Mouse (Mus musculus): Measurements from ENCODE around the gene Sh3bp5. TPM values are rescaled to one million over a fixed set of nuclear protein-coding genes. Genes with fewer than 3 reads are reported as not detected.

Gene Sh3bp5
- polyA plus RNA-seq, 1 experiment from 2014 or later: 26.7 TPM

- Histone ChIP-seq H3K27me3 (replicated peaks) (peaks cover 10% of the 10 kb centered on the region; the same call in 1 of the 2 replicates), H3K9me3 (no peaks in the 10 kb centered on the region), H3K27ac (replicated peaks) (peak overlapping the region; percentile 49; the same call in 1 of the 2 replicates), H3K4me1 (peaks cover 61% of the 10 kb centered on the region), H3K4me2 (peak overlapping the region; percentile 95), H3K4me3 (no peak overlapping the region; the same call in 1 of the 2 replicates), H3K36me3 (peaks cover 4% of the 10 kb centered on the region; the same call in 1 of the 2 replicates), H3K9ac (peak overlapping the region; percentile 41; the same call in 1 of the 2 replicates)
- ATAC-seq (ENCODE audit: extremely low read depth, insufficient number of reproducible peaks, low FRiP score, low TSS enrichment): no peak
- 49% methylated on average over 4 of the region's 4 CpGs for WGBS
Observed at GRCm38 (mm10) chr14:31432424-31432823, 3.5 kb downstream of the Sh3bp5 start.

DNA sequence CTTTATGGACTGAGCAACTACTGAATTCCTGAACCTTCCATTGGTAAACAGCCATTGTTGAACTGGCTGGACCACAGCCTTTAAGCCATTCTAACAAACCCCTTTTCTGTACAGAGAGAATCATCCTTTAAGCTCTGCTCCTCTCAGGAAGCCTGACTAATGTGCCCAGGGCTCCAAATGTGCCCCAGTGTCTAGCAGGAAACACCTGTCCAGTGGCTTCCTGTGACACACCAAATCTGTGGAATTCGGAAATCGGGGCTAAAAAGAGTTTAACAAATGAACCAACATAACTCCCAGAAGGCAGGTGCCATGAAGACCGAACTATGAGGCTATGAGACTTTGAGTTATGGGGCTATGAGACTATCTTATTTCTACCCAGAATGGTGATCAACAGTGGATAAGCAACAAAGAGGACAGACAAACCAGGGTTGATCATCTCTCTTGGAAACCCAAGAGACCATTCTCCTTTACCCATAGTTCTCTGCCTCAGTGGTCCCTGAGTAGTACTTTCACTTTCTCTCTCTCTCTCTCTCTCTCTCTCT lies 4.0 kb downstream of the Sh3bp5 start:
- Histone ChIP-seq H3K4me3 (no peak overlapping the region), H3K4me2 (peak overlapping the region; percentile 95), H3K27me3 (replicated peaks) (peaks cover 5% of the 10 kb centered on the region; the same call in 1 of the 2 replicates), H3K27ac (replicated peaks) (peak overlapping the region; percentile 53), H3K4me1 (peaks cover 60% of the 10 kb centered on the region), H3K9me3 (no peaks in the 10 kb centered on the region), H3K9ac (no peak overlapping the region), H3K36me3 (peaks cover 4% of the 10 kb centered on the region)
- ATAC-seq (ENCODE audit: extremely low read depth, insufficient number of reproducible peaks, low FRiP score, low TSS enrichment): no peak
- WGBS: 72% methylated on average over 3 of the region's 3 CpGs

DNA sequence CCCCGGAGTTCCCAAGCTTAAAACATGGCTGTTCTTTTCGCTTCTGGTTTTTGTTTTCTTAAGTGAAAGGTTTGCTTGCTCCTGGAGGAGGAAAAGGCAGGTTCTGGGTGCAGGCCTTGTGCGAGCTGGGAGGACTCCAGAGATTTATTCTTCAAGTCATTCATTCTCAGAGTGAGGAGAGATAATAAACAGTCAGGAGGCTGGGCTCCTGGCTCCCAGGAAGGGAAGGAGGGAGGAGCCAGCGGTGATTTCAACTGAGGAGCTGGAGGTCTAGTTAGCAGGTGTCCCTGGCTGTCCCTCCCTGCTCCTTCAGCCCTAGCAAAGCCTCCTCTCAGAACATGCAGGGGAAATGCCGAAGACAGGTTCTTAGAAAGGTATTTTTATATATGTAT lies 6.9 kb downstream of the Sh3bp5 start:
- Histone ChIP-seq H3K9ac (peak overlapping the region; percentile 13), H3K9me3 (peaks cover 4% of the 10 kb centered on the region; the same call in 1 of the 2 replicates), H3K27me3 (replicated peaks) (no peaks in the 10 kb centered on the region), H3K36me3 (peaks cover 19% of the 10 kb centered on the region), H3K27ac (replicated peaks) (peak overlapping the region; percentile 69), H3K4me1 (peaks cover 50% of the 10 kb centered on the region), H3K4me3 (peak overlapping the region; percentile 1; the same call in 1 of the 2 replicates), H3K4me2 (peak overlapping the region; percentile 49)
- ATAC-seq (ENCODE audit: extremely low read depth, insufficient number of reproducible peaks, low FRiP score, low TSS enrichment): no peak
- 26% methylated on average over 5 of the region's 5 CpGs for WGBS

DNA sequence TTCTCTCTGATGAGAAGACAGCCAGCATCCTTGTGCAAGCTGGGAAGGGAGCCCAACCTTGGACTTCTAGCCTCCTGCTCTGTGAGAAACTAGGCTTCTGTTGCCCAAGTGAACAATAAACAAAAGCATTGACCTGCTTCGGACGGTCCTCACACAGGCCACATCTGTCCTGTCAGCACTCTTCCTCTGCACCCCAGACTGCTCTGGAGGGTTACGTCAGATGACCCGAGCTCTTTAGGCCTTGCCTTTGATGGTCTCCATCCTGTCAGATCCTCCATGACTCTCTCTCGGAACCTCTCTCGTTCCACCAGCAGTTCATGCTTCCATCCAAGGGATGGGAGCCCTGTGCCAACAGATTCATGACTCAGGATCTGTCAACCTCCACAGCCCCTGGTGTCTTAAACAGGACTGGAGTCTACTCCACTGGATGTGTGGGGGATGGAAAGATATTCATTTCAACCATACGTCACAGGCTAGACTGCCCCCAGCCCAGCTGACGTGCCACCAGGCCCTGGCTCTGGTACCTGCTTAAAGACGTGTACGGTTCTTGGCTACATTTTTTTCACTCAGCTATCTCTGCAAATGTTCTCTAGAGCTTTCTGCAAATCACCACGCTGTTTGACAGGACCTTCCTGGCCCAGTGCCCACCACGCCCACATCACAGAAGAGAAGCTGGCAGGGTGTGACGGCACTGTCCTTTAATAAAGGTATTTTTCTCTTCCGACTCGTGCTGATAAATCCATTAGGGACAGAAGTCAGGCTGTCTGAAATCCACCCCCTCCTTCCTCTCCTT lies 7.5 kb downstream of the Sh3bp5 start:
- ATAC-seq (ENCODE audit: extremely low read depth, insufficient number of reproducible peaks, low FRiP score, low TSS enrichment): peak; percentile 24
- Histone ChIP-seq H3K27me3 (replicated peaks) (no peaks in the 10 kb centered on the region), H3K27ac (replicated peaks) (peak overlapping the region; percentile 69), H3K4me2 (peak overlapping the region; percentile 49), H3K4me3 (peak overlapping the region; percentile 1; the same call in 1 of the 2 replicates), H3K36me3 (peaks cover 19% of the 10 kb centered on the region), H3K9me3 (peaks cover 4% of the 10 kb centered on the region; the same call in 1 of the 2 replicates), H3K9ac (peak overlapping the region; percentile 13), H3K4me1 (peaks cover 50% of the 10 kb centered on the region)
- 17% methylated on average over 15 of the region's 15 CpGs for WGBS

GRCm38 (mm10) chr14:31422961-31423791 lies 12.7 kb downstream of the Sh3bp5 start:
- H3K27ac ChIP-seq (replicated peaks): peak overlapping the region; percentile 82
- peak overlapping the region; percentile 46 for H3K4me2 ChIP-seq

GRCm38 (mm10) chr14:31422395-31422794 lies 13.5 kb downstream of the Sh3bp5 start:
- peaks cover 66% of the 10 kb centered on the region for H3K4me1 ChIP-seq
- no peaks in the 10 kb centered on the region for H3K27me3 ChIP-seq (replicated peaks)

More at GRCm38 (mm10) chr14:31422961-31423791, 12.7 kb downstream of the Sh3bp5 start:
- 41% methylated on average over 11 of the region's 11 CpGs for WGBS
- Histone ChIP-seq H3K36me3 (peaks cover 19% of the 10 kb centered on the region), H3K4me3 (no peak overlapping the region), H3K27me3 (replicated peaks) (no peaks in the 10 kb centered on the region), H3K9me3 (peaks cover 4% of the 10 kb centered on the region; the same call in 1 of the 2 replicates), H3K9ac (peak overlapping the region; percentile 15; the same call in 1 of the 2 replicates), H3K4me1 (peaks cover 67% of the 10 kb centered on the region)
- ATAC-seq (ENCODE audit: extremely low read depth, insufficient number of reproducible peaks, low FRiP score, low TSS enrichment): peak; percentile 64

DNA sequence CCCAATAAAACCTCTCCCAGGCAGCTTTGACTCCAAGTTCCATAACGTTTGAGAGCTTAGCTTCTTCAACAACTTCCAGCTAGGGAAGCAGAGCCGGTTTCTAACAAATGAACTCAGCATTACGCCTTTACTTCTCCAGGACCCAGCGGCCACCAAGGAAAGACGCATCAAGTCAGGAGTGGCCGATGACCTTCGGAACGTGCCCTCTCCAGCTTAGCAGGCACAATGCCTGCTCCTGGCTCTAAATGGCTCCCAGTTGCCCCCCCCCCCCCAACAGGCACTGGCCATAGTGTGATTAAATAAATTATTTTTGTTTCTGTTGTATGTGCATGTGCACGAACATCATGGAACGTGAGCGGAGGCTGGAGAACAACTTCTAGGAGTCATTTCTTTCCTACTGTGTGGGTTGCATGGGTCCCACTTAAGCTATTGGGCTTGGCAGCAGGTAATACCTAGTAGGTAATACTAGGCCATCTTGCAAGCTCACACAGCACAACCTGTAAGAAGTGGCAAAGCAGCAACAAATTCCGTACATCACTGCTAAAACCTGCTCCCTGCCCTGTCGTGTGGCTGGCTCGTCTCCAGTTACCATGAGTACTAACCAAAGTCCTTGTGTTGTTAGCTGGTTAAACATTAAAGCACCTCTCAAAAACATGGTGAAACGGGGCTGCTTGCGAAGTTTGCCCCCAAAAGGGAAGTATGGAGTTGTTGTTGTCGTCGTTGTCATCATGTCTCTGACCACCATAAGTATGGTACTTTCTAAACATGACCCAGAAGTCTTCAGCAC lies 14.2 kb downstream of the Sh3bp5 start:
- ATAC-seq (ENCODE audit: extremely low read depth, insufficient number of reproducible peaks, low FRiP score, low TSS enrichment): no peak
- H3K36me3 ChIP-seq: peaks cover 17% of the 10 kb centered on the region
- peaks cover 71% of the 10 kb centered on the region for H3K4me1 ChIP-seq
- H3K9ac ChIP-seq: no peak overlapping the region
- no peak overlapping the region for H3K4me2 ChIP-seq
- H3K9me3 ChIP-seq: peaks cover 4% of the 10 kb centered on the region; the same call in 1 of the 2 replicates
- H3K27ac ChIP-seq (replicated peaks): no peak overlapping the region
- WGBS: 85% methylated on average over 18 of the region's 18 CpGs
- H3K4me3 ChIP-seq: no peak overlapping the region
- H3K27me3 ChIP-seq (replicated peaks): no peaks in the 10 kb centered on the region

More at GRCm38 (mm10) chr14:31422395-31422794, 13.5 kb downstream of the Sh3bp5 start:
- 85% methylated on average over 5 of the region's 5 CpGs for WGBS
- Histone ChIP-seq H3K9ac (no peak overlapping the region), H3K36me3 (peaks cover 19% of the 10 kb centered on the region), H3K4me2 (no peak overlapping the region), H3K4me3 (no peak overlapping the region), H3K27ac (replicated peaks) (peak overlapping the region; percentile 82), H3K9me3 (peaks cover 4% of the 10 kb centered on the region; the same call in 1 of the 2 replicates)
- ATAC-seq (ENCODE audit: extremely low read depth, insufficient number of reproducible peaks, low FRiP score, low TSS enrichment): no peak

DNA sequence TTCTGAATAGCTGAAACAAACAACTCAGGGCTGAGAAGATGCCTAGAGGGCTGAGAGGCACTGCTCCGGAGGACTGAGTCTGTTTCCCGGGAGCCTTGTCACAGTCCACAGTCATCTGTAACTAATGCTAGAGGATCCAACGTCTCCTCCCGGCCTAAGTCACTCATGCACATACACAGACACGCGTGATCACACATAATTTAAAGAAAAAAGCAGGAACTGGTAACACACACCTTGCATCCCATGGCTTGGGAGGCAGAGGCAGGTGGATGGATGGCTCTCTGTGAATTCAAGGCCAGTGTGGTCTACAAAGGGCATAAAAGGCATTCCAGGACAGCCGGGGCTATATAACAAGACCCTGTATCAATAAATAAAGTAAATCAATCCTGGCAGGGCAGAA lies 14.9 kb downstream of the Sh3bp5 start:
- H3K36me3 ChIP-seq: peaks cover 10% of the 10 kb centered on the region
- H3K4me3 ChIP-seq: no peak overlapping the region
- no peaks in the 10 kb centered on the region for H3K27me3 ChIP-seq (replicated peaks)
- H3K9ac ChIP-seq: no peak overlapping the region
- H3K27ac ChIP-seq (replicated peaks): no peak overlapping the region; the same call in 1 of the 2 replicates
- 74% methylated on average over 7 of the region's 7 CpGs for WGBS
- no peak overlapping the region for H3K4me2 ChIP-seq
- peaks cover 77% of the 10 kb centered on the region for H3K4me1 ChIP-seq
- no peak for ATAC-seq (ENCODE audit: extremely low read depth, insufficient number of reproducible peaks, low FRiP score, low TSS enrichment)
- peaks cover 4% of the 10 kb centered on the region; the same call in 1 of the 2 replicates for H3K9me3 ChIP-seq

- Histone ChIP-seq H3K27ac (replicated peaks) (no peak overlapping the region; the same call in 1 of the 2 replicates), H3K27me3 (replicated peaks) (no peaks in the 10 kb centered on the region), H3K4me2 (no peak overlapping the region), H3K4me1 (peaks cover 81% of the 10 kb centered on the region), H3K9me3 (0 out of 2 replicates have a peak, but pooled peaks cover under 1% of the 10 kb centered on the region), H3K36me3 (peaks cover 5% of the 10 kb centered on the region), H3K9ac (no peak overlapping the region), H3K4me3 (no peak overlapping the region)
- 68% methylated on average over 7 of the region's 7 CpGs for WGBS
- no peak for ATAC-seq (ENCODE audit: extremely low read depth, insufficient number of reproducible peaks, low FRiP score, low TSS enrichment)
Observed at GRCm38 (mm10) chr14:31420562-31420961, 15.3 kb downstream of the Sh3bp5 start.

- peaks cover 3% of the 10 kb centered on the region; the same call in 1 of the 2 replicates for H3K36me3 ChIP-seq
- H3K9ac ChIP-seq: no peak overlapping the region
- H3K27me3 ChIP-seq (replicated peaks): no peaks in the 10 kb centered on the region
- H3K4me1 ChIP-seq: peaks cover 86% of the 10 kb centered on the region
- 88% methylated on average over 8 of the region's 8 CpGs for WGBS
- no peak overlapping the region for H3K27ac ChIP-seq (replicated peaks)
- no peak overlapping the region for H3K4me2 ChIP-seq
- H3K4me3 ChIP-seq: no peak overlapping the region
- no peak for ATAC-seq (ENCODE audit: extremely low read depth, insufficient number of reproducible peaks, low FRiP score, low TSS enrichment)
- no peaks in the 10 kb centered on the region for H3K9me3 ChIP-seq
Observed at GRCm38 (mm10) chr14:31420135-31420534, 15.7 kb downstream of the Sh3bp5 start.

Measured in heart, embryonic 13.5 days (tissue).